Mouse (Mus musculus) stomach, postnatal 0 days (tissue): ENCODE measurements around the gene Polr3g.

ENCODE experiments used
- CTCF ChIP-seq: IDR thresholded peaks from 2 replicates; pipeline ENCODE4 v1.5.1; 2016; ENCODE audit warnings: antibody characterized with exemption, low read depth, mild to moderate bottlenecking, moderate library complexity
- EP300 ChIP-seq: optimal IDR thresholded peaks from 2 replicates; pipeline ENCODE3; 2016; ENCODE audit warnings: antibody characterized with exemption

DNA sequence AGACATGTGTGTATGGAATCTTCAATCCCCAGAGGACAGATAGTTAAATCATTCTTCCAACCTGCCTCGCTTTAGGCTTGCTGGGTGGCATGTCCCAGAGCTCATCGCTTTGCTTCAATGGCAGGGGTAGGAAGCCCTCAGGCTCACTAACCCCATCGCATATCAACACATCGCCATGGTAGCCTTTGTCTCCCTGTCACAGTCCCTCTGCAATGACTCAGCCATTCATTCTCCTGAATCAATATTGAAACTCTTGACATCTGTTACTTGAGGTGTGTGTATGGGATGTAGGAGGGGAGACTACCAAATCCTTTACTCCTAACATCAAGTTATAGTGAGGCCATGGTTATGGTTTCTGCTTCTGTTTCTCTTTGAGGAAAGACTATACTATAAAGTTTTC, 71.2 kb downstream of the Polr3g start:
- no peak for TF ChIP-seq CTCF
- no peak for TF ChIP-seq EP300
